Mouse (Mus musculus) heart, adult 18-20 months (tissue): ENCODE measurements around the gene Gcm1. TPM values are rescaled to one million over a fixed set of nuclear protein-coding genes. Genes with fewer than 3 reads are reported as not detected.

Experiments
- DNase-seq, 2 experiments: peaks; one replicate each; pipeline ENCODE4 v3.0.0; 2021 to 2022; ENCODE audit warnings: mixed read lengths in 1 of 2
- long read RNA-seq, 2 experiments: library from polyadenylated mRNA; stranded (forward); transcript quantifications; one replicate each; pipeline ENCODE4 v2.0.0; 2021
- total RNA-seq, 2 experiments: library from RNA; stranded (reverse); gene quantifications; 2 replicates each; pipeline ENCODE4 v1.2.3; 2021

Gene Gcm1
- total RNA-seq = not detected
- long read RNA-seq, experiment 1 = 0 reads
- long read RNA-seq, experiment 2 = 0 reads

- DNase-seq = no peak
Measured at GRCm38 (mm10) chr9:78051677-78052076, at the start of gene Gcm1. Gene Gcm1 (plus strand): TSS chr9:78051924.

DNA sequence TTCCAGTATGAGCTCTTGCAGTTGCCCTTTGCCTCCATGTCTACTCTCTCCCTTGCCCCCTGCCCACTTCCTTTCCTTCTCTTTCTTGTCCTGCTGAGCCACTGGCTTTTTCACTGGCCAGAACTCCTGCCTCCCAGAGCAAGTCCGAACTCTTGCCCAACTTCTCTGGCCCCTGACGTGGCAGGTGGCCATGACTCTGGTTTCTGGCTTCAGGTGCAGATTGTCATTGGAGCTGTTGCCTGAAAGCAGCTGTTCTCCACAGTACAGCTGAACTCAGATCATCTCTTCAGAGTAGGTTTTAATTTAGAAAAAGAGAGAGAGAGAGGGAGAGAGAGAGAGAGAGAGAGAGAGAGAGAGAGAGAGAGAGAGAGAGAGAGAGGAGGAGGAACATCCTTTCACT is 48.4 kb upstream of the Gcm1 start:
- peak in 1 of 2 experiments; percentile 22 for DNase-seq

GRCm38 (mm10) chr9:78005481-78005880 is 46.2 kb upstream of the Gcm1 start:
- peak in 1 of 2 experiments; percentile 42 for DNase-seq

- peak; percentile 87 to 94 for DNase-seq
Measured at GRCm38 (mm10) chr9:78006209-78007001, 45.3 kb upstream of the Gcm1 start.

DNA sequence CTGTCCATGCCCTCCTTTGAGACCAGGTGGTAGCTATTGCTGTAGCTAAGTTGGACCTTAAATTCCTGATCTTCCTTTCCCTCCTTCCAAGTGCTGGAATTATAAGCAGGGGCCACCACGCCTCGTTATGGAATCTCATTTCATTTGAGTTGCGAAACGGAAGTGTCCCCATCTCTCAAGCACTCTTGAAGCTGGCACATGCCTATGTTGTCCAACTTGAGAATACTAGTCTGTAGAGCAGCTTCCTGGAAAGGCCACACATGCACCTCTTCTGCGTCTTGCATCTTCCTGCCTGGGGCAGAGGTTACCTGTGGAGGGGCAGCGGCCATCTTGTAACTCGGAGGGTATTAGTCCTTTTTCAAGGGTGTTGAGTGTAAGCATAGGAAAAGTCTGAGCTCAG is 42.3 kb upstream of the Gcm1 start:
- no peak for DNase-seq

DNA sequence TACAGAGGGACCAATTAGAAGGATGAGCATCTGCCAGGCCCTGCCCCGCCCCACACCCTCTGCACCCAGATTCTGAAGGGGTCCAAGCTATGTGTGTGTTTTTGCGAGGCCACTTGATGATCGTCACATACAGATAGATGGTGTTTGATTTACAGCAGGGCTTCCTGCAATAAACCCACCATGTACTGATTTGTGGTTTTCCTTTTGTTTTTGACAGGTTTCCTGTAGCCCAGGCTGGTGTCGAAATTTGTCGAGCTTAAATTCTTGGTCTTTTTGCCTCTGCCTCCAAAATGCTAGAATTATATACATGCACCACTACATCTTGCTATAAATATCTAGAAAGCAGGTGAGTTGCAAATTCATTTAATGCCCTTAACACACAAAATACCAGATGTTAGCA is 41.5 kb upstream of the Gcm1 start:
- DNase-seq = no peak

DNA sequence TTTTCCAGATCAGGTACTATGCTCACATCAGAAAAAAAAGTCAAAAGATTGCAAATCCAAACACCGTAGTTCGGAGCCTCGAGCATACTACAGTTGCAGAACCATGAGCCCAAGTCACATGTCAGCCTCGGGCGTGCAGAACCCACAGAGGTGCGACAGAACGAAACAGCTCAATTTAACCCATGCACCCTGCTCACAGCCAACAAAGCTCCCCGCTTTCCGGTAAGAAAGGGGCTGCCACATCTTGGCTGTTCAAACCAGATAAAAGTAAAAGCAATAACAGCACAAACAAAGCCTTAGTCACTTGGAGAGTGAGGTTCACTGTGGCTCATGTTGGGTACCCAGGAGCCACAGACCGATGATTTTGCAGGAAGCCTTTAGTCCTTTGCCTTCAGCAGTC is 41.0 kb upstream of the Gcm1 start:
- no peak for DNase-seq

GRCm38 (mm10) chr9:78012066-78012465 is 39.7 kb upstream of the Gcm1 start:
- no peak for DNase-seq

DNA sequence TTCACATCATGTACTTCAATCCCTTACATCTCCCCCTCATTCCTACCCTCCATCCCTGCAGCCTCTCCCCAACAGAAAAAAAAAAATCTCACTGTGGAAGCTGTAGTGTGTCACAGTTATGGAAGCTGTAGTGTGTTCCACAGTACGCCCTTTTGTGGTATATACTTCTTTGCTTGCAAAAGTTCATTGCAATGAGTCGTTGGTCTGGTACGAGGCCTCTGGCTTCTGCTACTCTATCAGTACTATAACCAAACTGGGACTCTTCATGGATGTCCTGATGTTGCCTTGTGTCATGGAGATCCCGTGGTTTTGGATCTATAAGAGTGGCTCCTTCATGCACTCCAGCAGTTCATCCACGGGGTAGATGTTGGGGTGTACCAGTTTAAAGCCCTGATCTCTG is 39.0 kb upstream of the Gcm1 start:
- DNase-seq = no peak

GRCm38 (mm10) chr9:78013813-78014212 is 37.9 kb upstream of the Gcm1 start:
- DNase-seq = no peak

DNA sequence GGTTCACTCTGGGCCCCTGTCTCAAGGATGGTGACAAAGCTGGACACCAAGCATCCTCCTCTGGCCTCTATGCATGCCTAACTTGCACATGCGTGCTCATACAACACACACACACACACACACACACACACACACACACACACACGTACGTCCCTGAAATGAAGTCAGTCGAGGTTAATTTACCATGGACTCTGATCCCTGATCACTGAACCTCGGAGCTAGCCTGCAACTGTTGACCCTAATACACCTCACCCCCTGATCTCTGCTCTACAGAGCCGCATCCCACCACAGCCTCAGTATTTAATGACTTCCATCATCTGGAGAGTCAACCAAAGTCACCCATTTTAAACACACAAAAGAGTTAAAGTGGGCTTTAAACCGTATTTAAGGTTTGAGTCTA is 35.9 kb upstream of the Gcm1 start:
- DNase-seq = no peak

DNA sequence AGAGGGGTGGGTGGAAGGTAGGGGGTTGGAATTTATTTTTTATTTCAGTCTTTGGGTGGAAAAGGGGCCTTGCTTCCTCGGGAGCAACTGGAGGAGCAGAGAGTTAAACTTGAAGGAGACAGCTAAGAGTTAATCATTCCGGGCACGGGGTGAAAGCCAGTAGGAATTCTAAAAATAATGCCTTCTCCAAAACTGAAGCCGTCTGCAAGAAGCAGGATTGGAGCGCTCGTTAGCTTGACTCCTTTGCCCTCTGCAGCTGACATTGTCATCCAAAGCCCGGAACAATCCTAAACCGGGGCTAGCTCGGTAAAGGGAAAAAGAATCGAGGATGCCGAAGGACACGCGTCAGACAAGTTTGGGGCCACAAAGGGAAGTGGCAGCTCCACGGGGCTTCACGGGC is 35.4 kb upstream of the Gcm1 start:
- peak in 1 of 2 experiments; percentile 19 for DNase-seq

- DNase-seq = peak in 1 of 2 experiments; percentile 25
Measured at GRCm38 (mm10) chr9:78021256-78021655, 30.5 kb upstream of the Gcm1 start.

- DNase-seq = peak; percentile 46 to 66
Measured at GRCm38 (mm10) chr9:78022187-78022945, 29.4 kb upstream of the Gcm1 start.

DNA sequence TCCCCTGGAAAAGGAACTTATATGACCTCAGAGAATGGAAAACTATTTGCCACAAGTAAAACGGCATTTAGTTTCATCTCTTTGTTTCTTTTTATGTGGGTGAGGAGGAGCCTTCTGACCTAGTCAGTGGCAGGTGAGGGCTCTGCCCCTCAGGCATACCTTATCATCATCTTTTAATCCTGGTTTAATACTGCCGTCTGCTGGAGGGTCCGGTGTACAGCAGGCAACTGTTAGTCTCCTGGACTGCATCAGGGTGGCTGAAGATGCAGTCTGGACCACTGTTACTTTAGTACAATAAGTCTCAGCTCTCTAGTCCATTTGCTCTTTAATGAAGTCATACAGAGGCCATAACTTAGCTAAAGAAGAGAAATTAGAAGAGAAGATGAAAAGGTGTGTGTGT is 26.9 kb upstream of the Gcm1 start:
- peak; percentile 37 to 82 for DNase-seq

DNA sequence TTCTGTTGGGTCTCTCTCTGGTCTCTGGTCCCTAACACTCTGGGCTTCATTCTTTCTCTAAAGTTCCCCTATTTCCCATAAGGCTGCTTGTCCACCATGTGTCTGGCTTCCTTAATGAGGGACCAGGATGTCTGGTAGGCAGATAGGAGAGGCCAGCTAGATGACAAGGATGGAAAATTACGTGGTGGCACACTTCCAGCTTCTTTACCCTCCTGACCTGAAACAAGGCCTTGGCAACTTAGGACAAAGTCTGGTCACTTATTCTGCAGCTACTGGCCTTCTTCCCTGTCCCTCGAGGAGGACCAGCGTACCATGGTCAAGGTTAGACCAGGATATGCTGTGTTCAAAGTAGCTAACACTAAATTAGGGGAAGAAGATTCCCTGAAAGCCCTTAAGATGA is 24.6 kb upstream of the Gcm1 start:
- DNase-seq = no peak

DNA sequence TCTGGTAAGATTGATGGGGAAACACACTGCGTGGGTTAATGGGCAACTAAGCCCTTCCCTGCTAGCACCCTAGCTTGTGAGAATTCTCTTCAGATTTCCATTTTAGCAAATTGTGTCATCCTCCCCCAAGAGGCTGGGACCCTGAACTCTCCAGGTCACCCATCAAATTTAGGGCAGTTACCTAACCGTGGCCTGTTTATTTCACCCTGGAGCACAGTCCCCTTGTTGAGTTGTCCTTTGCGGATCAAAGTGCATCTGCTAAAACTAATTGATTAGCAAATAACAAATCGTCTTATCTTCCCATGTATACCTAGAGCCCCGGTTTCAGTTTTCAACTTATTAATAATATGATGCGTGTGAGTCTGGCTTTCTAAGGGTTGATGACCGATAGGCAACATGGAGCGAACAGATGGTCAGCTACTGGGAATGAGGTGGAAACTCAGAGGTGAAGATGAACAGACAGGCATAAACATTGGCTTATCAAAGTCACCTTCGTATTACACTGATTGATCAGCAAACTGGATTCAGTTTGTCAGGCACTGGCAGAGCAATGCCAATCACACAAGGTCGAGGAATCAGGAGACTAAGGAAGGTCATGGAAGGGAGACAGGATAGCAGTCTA is 20.8 kb upstream of the Gcm1 start:
- DNase-seq = no peak

DNA sequence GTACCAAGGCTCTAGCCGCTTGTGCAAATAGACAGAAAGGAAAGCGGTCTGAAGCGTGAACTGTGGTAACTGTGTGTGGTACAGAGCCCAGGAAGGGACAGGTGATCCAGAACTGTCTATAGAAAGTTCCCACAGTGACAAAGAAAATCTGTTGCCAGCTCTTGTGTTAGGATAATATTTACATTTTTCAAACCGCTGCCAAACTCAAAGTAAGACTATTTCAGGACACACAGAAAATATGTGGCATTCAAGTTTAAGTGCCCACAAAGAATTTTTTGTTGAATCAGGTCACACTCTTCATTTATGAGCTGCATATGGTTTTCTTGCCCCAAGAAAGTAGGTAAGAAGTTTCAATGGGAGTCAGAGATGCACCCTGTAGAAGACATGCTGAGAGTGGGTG is 18.8 kb upstream of the Gcm1 start:
- no peak for DNase-seq

DNA sequence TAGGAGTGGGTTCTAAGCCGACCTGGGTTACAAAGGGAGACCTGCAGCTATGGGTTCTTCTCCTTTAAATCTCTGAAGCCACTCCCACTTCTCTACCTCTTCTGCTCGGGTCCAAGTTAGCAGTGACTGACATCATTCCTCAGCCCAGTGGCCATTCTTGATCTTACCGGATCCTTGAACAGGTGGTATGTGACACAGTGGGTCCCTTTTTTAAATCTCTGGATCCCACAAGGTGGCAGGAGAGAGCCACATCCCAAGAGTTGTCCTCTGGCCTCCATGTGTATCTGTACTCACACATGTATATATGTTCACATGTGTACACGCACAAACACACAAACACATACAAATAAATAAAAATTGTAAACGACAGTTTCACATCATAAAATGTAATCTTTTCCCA is 16.4 kb upstream of the Gcm1 start:
- DNase-seq = no peak

- no peak for DNase-seq
Measured at GRCm38 (mm10) chr9:78035831-78036230, 15.9 kb upstream of the Gcm1 start.

GRCm38 (mm10) chr9:78038755-78039489 is 12.8 kb upstream of the Gcm1 start:
- DNase-seq = peak; percentile 80 to 91

DNA sequence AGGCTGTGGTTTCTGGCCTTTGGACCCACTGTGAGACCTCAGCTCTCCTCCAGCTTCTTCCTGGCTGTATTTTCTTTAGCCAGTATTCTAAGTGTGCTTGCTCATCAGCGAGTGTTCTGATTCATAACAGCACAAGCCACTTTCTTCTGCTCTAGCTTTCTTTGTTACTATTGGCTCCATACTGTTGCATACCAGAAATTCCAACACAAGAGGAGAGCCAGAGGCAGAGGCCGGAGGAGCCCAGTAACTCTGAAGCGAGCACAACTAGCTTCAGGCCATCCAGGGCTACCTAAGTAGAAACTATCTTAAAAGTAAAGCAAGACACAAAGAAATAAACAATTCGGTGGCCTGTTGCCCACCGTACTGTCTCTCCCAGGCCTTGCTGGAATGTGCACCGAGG is 6.6 kb upstream of the Gcm1 start:
- DNase-seq = peak in 1 of 2 experiments; percentile 9
